Mouse (Mus musculus) hindbrain, embryonic 13.5 days (tissue): ENCODE measurements around the gene Ntrk2. TPM values are rescaled to one million over a fixed set of nuclear protein-coding genes. Genes with fewer than 3 reads are reported as not detected.

Experiments used
- ATAC-seq: fragments of 200-750 bp; cut with Nextera tagmentation; 2 replicates; pipeline ENCODE4 v1.8.0; 2017; ENCODE audit warnings: moderate TSS enrichment; ENCODE audit not compliant: low FRiP score
- H3K27ac ChIP-seq: fragments of 300-500 bp; sonication (generic); 2 replicates; pipeline ENCODE4 v1.5.1; 2015; ENCODE audit warnings: inconsistent platforms, mild to moderate bottlenecking, moderate library complexity
- H3K27me3 ChIP-seq: fragments of 300-500 bp; sonication (generic); 2 replicates; pipeline ENCODE4 v1.6.1; 2015; ENCODE audit warnings: mild to moderate bottlenecking, inconsistent platforms
- H3K36me3 ChIP-seq: fragments of 300-500 bp; sonication (generic); 2 replicates; pipeline ENCODE4 v1.6.1; 2015; ENCODE audit warnings: mild to moderate bottlenecking, inconsistent platforms
- H3K4me1 ChIP-seq: fragments of 300-500 bp; sonication (generic); replicated peaks from 2 replicates; pipeline ENCODE4 v1.6.1; 2015; ENCODE audit warnings: inconsistent platforms
- H3K4me2 ChIP-seq: fragments of 300-500 bp; sonication (generic); 2 replicates; pipeline ENCODE4 v1.6.1; 2015; ENCODE audit warnings: inconsistent platforms, mild to moderate bottlenecking, moderate library complexity
- H3K4me3 ChIP-seq: fragments of 300-500 bp; sonication (generic); 2 replicates; pipeline ENCODE4 v1.5.1; 2015; ENCODE audit warnings: mild to moderate bottlenecking, inconsistent platforms
- H3K9ac ChIP-seq: fragments of 300-500 bp; sonication (generic); 2 replicates; pipeline ENCODE4 v1.6.1; 2015; ENCODE audit warnings: mild to moderate bottlenecking, inconsistent platforms
- H3K9me3 ChIP-seq: fragments of 300-500 bp; sonication (generic); 2 replicates; pipeline ENCODE4 v1.6.1; 2016; ENCODE audit warnings: inconsistent platforms
- WGBS: fragments of 180-500 bp; shearing (Covaris S2); methylation state at CpG from one replicate; pipeline ENCODE4 v1.1.7; 2015; 5-methylcytosine and 5-hydroxymethylcytosine counted together
- polyA plus RNA-seq: library from polyadenylated mRNA; unstranded; fragments of >200 nt; fragmentation: Nextera tagmentation; extraction: Ambion mirVana; gene quantifications from 2 replicates; pipeline ENCODE4 v1.2.1, GENCODE M21; 2015

The Ntrk2 gene
- 90.8 and 99.2 TPM in 2 replicates for polyA plus RNA-seq

DNA sequence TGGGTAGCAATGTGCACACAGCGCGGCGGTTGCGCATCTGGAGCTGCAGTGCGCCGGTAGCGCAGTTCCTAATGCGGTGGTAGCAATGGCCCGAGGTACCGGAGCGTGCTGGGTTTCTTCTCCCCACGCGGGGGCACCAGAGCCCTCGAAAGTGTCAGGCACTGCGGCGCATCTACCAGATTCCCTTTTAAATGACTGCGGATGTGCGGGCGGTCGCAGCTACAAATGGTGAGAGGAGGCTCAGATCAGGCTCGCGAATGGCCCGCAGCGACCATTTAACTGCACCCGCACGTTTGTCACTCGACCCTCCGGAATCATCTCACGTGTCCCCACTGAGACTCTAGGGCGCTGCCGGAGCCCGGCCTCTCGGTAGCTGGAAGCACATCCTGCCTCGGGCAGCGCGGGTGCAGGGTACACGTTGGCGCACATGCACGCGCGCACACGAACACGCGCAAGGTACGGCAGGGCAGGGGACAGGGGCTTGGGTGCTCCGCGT is at the start of gene Ntrk2:
Gene Ntrk2 (plus strand): TSS at position 173 of the 496 bp plus-strand sequence.
- peak within 1 kb of the TSS; percentile 92 for H3K9ac ChIP-seq

DNA sequence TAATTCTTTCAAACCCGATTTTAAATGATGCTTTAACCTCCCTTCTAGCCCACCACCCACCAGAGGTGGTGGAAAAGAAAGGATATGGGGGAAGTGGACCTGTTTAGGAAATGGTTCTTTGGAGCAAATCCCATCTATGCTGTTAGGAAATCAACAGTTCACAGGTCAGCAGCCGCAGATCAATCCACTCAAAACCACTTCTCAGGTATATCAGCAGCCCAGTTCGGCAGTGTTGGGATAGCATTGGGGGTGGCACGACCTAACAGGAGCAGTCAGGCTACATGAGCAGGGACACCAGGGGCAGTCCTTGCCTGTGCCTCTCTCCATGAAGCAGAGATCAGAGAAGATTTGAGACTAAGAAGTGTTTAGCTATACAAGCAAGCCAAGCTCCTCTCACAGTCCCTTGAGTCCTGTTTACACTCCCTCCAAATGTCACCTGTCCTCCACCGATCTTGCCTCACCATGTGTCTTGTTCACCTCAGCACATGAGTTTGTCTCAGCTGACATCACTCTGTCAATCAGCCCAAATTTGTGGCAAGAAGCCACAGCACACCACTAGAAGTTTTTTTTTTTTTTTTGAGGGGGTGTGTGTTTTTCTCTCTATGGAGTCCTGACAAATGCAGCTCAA is 45.3 kb upstream of the Ntrk2 start:
- ATAC-seq, result no peak
- no peaks in the 10 kb centered on the region for H3K27me3 ChIP-seq
- no peak overlapping the region for H3K4me3 ChIP-seq
- no peaks in the 10 kb centered on the region for H3K4me1 ChIP-seq
- H3K9me3 ChIP-seq, result no peaks in the 10 kb centered on the region
- no peak overlapping the region for H3K9ac ChIP-seq
- H3K36me3 ChIP-seq, result no peaks in the 10 kb centered on the region
- H3K4me2 ChIP-seq, result no peak overlapping the region
- H3K27ac ChIP-seq, result no peak overlapping the region
- WGBS, result 90% methylated on average over 5 of the region's 5 CpGs

More for the DNA sequence above, at the start of gene Ntrk2:
- Histone ChIP-seq H3K4me2 (peak within 1 kb of the TSS; percentile 90), H3K4me3 (peak within 1 kb of the TSS; percentile 71), H3K27me3 (peaks cover 14% of the 10 kb centered on the region; the same call in 1 of the 2 replicates), H3K4me1 (peaks cover 33% of the 10 kb centered on the region), H3K27ac (peak within 1 kb of the TSS; percentile 96), H3K9me3 (0 out of 2 replicates have a peak, but pooled peaks cover 2% of the 10 kb centered on the region), H3K36me3 (no peaks in the 10 kb centered on the region)
- peak; percentile 83 for ATAC-seq
- WGBS, result under 1% methylated on average over 47 of the region's 47 CpGs

DNA sequence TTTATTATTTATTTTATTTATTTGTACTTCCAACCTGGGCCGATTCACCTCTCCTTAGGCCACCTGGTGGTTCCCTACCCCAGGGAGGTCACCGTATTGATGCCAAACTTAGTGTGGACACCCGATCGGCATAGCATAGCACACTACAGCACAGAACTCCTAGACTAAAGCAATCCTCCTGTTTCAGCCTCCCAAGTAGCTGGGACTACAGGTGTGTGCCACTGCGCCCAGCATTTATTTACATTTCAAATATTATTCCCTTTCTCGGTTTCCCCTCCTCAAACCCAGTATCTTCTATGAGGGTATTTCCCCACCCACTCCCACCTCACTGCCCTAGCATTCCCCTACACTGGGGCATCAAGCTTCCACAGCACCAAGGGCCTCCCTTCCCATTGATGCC is 38.1 kb upstream of the Ntrk2 start:
- no peak for ATAC-seq
- Histone ChIP-seq H3K4me3 (no peak overlapping the region), H3K36me3 (no peaks in the 10 kb centered on the region), H3K4me1 (no peaks in the 10 kb centered on the region; the same call in 1 of the 2 replicates), H3K27ac (no peak overlapping the region), H3K27me3 (no peaks in the 10 kb centered on the region), H3K9me3 (no peaks in the 10 kb centered on the region), H3K9ac (no peak overlapping the region), H3K4me2 (no peak overlapping the region)
- 93% methylated on average over 6 of the region's 6 CpGs for WGBS

DNA sequence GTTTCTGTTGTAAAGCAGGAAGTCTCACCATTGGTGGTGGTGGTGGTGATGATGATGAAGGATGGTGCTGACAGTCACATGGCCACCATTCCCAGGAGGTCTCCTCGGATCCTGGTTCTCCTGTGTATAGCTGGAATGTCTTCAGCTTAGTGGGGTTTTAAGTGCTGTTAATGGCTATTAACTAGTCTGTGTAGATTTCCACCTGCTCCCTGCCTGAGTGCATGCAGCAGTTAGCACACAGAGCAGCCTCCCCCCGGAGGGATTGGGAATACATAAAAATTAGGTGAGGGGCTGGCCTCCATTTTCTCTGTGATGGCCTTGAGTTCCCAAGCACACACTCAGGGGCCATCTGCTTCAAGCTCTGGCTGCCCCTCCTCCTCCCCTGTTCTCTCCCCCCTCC is 36.9 kb upstream of the Ntrk2 start:
- Histone ChIP-seq H3K36me3 (no peaks in the 10 kb centered on the region), H3K27ac (no peak overlapping the region), H3K9me3 (no peaks in the 10 kb centered on the region), H3K4me2 (no peak overlapping the region), H3K9ac (no peak overlapping the region), H3K4me3 (no peak overlapping the region), H3K4me1 (no peaks in the 10 kb centered on the region; the same call in 1 of the 2 replicates), H3K27me3 (no peaks in the 10 kb centered on the region)
- WGBS, result 45% methylated on average over 2 of the region's 2 CpGs
- ATAC-seq, result no peak

DNA sequence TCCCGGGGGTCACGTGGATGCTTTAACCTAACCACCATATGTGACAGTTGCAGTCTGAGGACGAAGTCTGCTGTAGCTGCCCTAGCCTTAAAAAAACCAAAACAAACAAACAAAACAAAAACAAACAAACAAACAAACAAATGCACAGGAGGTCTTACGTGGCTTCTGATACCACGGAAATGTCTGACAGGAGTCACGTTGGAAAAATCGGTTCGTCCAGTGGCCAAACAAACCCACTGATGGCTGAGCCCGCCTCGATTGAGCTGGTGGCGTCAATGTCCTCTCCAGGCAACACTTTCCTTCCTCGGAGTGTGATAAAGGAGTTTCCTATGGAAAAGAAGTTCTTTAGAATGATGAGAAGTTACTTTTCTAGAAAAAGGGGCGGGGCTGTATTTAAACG is 27.1 kb upstream of the Ntrk2 start:
- Histone ChIP-seq H3K4me2 (no peak overlapping the region), H3K27me3 (no peaks in the 10 kb centered on the region), H3K4me3 (no peak overlapping the region), H3K9me3 (no peaks in the 10 kb centered on the region), H3K27ac (no peak overlapping the region), H3K36me3 (no peaks in the 10 kb centered on the region), H3K9ac (no peak overlapping the region), H3K4me1 (no peaks in the 10 kb centered on the region)
- 94% methylated on average over 14 of the region's 14 CpGs for WGBS
- ATAC-seq, result no peak

DNA sequence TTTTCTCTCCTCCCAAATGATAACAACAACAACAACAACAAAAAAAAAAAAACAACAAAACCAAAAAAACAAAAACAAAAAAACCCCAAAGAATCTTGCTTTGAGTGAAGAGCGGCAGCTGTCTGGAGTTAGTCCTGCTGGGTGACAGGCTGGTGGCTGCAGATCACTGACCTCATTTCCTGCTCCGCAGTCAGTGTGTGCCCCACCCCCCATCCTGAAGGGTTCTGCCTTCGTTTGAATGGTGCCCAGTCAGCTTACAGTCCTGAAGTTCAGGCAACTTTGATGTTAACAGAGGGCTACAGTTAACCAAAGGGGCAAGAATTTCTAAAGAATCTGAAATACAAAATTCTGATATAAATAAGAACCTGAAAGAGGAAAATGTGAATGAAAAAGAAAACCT is 19.9 kb upstream of the Ntrk2 start:
- no peak for ATAC-seq
- Histone ChIP-seq H3K27ac (no peak overlapping the region), H3K36me3 (no peaks in the 10 kb centered on the region), H3K4me2 (no peak overlapping the region), H3K9me3 (no peaks in the 10 kb centered on the region), H3K27me3 (no peaks in the 10 kb centered on the region), H3K4me1 (no peaks in the 10 kb centered on the region), H3K4me3 (no peak overlapping the region), H3K9ac (no peak overlapping the region)
- 11% methylated on average over 3 of the region's 3 CpGs for WGBS

DNA sequence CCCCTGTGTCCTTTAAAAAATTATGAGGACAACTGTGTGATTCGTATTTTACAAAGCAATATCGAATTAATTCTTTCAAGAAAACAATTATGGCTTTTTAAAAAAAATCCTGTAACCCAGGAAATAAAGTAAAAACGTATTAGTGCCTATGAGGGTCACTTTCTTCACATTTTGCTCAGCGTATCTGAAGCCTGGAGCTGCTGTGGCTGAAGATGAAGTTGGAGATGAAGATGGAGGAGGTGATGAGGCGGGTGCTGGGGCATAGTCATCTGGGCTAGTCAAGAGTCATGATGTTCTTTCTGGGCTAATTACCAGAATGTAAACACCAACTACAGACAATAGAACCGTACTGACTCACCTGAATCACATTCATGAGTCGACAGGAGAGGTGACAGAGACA is 15.6 kb upstream of the Ntrk2 start:
- H3K4me2 ChIP-seq, result no peak overlapping the region
- no peak overlapping the region for H3K4me3 ChIP-seq
- ATAC-seq, result no peak
- H3K9ac ChIP-seq, result no peak overlapping the region
- no peaks in the 10 kb centered on the region for H3K36me3 ChIP-seq
- no peak overlapping the region for H3K27ac ChIP-seq
- 83% methylated on average over 7 of the region's 7 CpGs for WGBS
- no peaks in the 10 kb centered on the region for H3K9me3 ChIP-seq
- H3K4me1 ChIP-seq, result no peaks in the 10 kb centered on the region
- no peaks in the 10 kb centered on the region for H3K27me3 ChIP-seq

DNA sequence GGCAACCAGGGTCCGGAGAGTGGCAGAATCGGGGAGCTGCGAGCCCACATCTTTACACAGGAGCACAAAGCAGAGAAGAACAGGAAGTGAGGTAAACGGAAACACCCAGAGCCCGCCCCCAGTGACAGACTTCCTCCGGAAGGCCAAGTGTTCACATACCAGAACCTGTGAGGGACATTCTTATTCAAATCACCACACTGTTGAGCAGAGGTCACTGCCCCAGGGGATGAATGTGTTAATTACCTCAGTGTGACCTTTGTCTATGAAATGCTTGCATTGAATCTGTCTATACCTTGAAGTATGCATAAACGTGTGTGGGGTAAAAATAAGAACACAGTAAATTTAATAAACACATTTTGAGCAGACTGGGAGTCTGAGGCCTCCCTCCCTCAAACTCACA is 9.0 kb upstream of the Ntrk2 start:
- ATAC-seq, result no peak
- H3K27me3 ChIP-seq, result no peaks in the 10 kb centered on the region
- no peaks in the 10 kb centered on the region for H3K4me1 ChIP-seq
- H3K9ac ChIP-seq, result no peak overlapping the region
- H3K4me3 ChIP-seq, result no peak overlapping the region
- no peak overlapping the region for H3K4me2 ChIP-seq
- H3K27ac ChIP-seq, result no peak overlapping the region
- no peaks in the 10 kb centered on the region for H3K36me3 ChIP-seq
- 95% methylated on average over 7 of the region's 7 CpGs for WGBS
- H3K9me3 ChIP-seq, result 0 out of 2 replicates have a peak, but pooled peaks cover 6% of the 10 kb centered on the region

DNA sequence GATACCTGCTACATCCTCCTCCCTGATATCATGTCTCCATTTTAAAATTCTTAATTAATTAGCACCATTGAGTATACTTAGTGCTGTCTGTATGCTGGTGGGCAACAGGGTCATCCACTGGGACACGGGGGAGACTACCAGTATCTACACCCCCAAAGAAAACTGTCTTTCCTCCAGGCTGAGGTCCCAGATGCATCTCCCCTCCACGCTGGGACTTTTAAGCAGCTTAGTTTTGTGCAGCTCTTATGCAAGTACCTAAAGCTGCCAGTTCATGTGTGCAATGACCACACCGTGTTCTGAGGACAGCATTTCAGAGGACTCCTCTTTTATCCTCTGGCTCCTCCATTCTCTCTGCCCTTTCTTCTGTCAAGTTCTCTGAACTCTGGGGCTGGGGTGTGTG is 5.1 kb upstream of the Ntrk2 start:
- H3K27ac ChIP-seq, result no peak overlapping the region
- no peak for ATAC-seq

DNA sequence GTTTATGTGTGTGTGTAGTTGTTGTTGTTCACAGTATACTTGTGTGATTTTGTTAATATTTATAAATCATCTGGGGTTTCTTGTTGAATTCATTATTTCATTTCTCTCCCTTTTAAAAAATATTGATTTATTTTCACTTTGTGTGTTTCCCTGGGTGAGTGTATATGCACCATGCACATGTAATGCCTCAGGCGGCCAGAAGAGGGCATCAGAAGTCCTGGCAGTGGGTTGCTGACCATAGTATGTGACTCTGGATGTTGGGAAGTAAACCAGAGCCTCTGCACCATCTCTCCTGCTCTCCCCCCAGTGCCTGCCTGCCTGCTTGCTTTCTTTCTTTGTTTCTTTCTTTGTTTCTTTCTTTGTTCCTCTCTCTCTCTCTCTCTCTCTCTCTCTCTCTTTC is 2.5 kb upstream of the Ntrk2 start:
- no peaks in the 10 kb centered on the region for H3K36me3 ChIP-seq
- 0 out of 2 replicates have a peak, but pooled peaks cover 2% of the 10 kb centered on the region for H3K9me3 ChIP-seq
- H3K4me3 ChIP-seq, result no peak overlapping the region
- H3K27me3 ChIP-seq, result peaks cover 14% of the 10 kb centered on the region; the same call in 1 of the 2 replicates
- H3K9ac ChIP-seq, result no peak overlapping the region
- H3K4me2 ChIP-seq, result no peak overlapping the region
- no peak for ATAC-seq
- WGBS, result 30% methylated on average over 1 of the region's 1 CpGs
- H3K27ac ChIP-seq, result no peak overlapping the region
- peaks cover 10% of the 10 kb centered on the region for H3K4me1 ChIP-seq

More for the DNA sequence above, 5.1 kb upstream of the Ntrk2 start:
- 0 out of 2 replicates have a peak, but pooled peaks cover 8% of the 10 kb centered on the region for H3K9me3 ChIP-seq
- 0 out of 2 replicates have a peak, but pooled peaks cover 4% of the 10 kb centered on the region for H3K4me1 ChIP-seq
- 93% methylated on average over 3 of the region's 3 CpGs for WGBS
- H3K36me3 ChIP-seq, result no peaks in the 10 kb centered on the region
- H3K4me2 ChIP-seq, result no peak overlapping the region
- H3K9ac ChIP-seq, result no peak overlapping the region
- no peak overlapping the region for H3K4me3 ChIP-seq
- peaks cover 14% of the 10 kb centered on the region; the same call in 1 of the 2 replicates for H3K27me3 ChIP-seq

DNA sequence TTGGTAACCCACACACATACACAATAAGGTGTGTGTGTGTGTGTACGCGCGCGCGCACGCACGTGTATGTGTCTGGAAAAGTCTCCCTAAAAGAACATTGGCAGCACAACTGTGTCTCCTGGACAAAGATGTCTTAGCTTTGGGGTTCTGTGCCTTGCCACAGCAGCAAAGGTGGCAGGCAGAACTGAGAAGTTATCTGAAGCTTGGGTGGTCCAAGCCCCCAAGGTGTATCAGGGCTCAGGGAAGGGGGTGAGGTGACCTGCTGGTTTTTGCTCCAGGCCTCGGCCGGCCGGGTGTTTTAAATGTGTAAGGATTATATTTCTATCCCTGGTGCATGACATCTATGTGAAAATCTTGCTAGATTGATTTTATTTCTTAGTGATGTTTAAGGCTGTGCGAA is 536 bp upstream of the Ntrk2 start:
- no peak overlapping the region for H3K4me3 ChIP-seq
- 84% methylated on average over 11 of the region's 11 CpGs for WGBS
- no peak for ATAC-seq

DNA sequence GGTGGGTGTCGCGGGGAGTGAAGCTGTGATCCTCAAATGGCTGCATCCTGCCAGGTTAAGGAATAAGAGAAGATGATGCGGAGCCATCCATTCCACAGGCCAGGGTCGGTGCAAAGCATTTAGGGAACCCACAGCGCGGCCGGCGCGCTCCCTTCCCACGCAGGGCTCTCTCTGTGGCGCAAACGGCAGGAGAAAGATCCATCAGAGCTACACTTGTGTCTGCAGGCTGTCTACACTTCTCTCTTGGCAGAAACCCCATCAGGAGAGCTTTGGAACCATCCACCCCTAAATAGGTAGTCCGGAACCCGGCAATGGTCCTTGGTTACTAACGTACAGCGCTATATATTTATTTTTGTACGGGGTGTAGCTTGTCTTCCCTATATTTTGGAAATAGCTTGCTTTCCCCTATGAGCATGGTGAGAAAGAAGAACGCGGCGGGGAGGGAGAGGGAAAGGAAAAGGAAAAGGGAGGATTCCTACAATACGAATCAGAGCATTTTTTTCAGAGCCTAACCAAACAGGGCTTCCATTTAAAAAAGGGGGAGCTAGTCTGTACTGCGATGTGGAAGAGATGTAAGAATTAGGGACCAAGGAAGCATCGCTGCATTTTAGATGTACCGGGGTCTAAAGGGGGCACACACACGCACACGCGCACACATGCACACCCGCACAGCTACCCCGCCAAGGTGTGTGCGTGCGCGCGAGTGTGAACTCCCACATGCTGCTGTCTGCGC is 693 bp downstream of the Ntrk2 start:
- H3K9ac ChIP-seq, result peak overlapping the region; percentile 92
- under 1% methylated on average over 34 of the region's 34 CpGs for WGBS
- H3K27ac ChIP-seq, result peak overlapping the region; percentile 96
- no peaks in the 10 kb centered on the region for H3K36me3 ChIP-seq
- peak; percentile 41 for ATAC-seq
- H3K9me3 ChIP-seq, result 0 out of 2 replicates have a peak, but pooled peaks cover 2% of the 10 kb centered on the region
- H3K27me3 ChIP-seq, result peaks cover 14% of the 10 kb centered on the region; the same call in 1 of the 2 replicates
- H3K4me2 ChIP-seq, result peak overlapping the region; percentile 90
- peaks cover 39% of the 10 kb centered on the region for H3K4me1 ChIP-seq
- H3K4me3 ChIP-seq, result peak overlapping the region; percentile 71

More for the DNA sequence above, 536 bp upstream of the Ntrk2 start:
- Histone ChIP-seq H3K27me3 (peaks cover 14% of the 10 kb centered on the region; the same call in 1 of the 2 replicates), H3K9me3 (0 out of 2 replicates have a peak, but pooled peaks cover 2% of the 10 kb centered on the region), H3K4me1 (peaks cover 27% of the 10 kb centered on the region), H3K27ac (peak overlapping the region; percentile 36; the same call in 1 of the 2 replicates), H3K9ac (0 out of 2 replicates have a peak overlapping the region, but pooled peaks have one; percentile 9), H3K4me2 (peak overlapping the region; percentile 90), H3K36me3 (no peaks in the 10 kb centered on the region)
